ENCODE assay signal across 13 mouse cellular contexts in genomic region chr17:46063974-46064312, GRCm38 (mm10). TPM values are rescaled to one million over a fixed set of nuclear protein-coding genes. Genes with fewer than 3 reads are reported as not detected.
A peak's percentile ranks its signal among the peaks of the same experiment; 100 is the strongest.
DNase-seq lines count a peak whose midpoint lies in the region; ATAC-seq lines count a peak whose summit lies in the region.
"Had no signal": no experiment of that assay in that cellular context is flagged by ENCODE, and none has a peak within 500 bp of the region (broad histone marks: within the 10 kb centered on the region; RNA-seq: fewer than 3 reads in every experiment).

No protein-coding gene starts in this region.

- H3K9me3 ChIP-seq in heart, embryonic 16.5 days (replicated peaks; ENCODE audit: control insufficient read depth, low read length): no peaks in the 10 kb centered on the region
- H3K9me3 ChIP-seq in lung, embryonic 15.5 days: no peaks in the 10 kb centered on the region
- H3K9me3 ChIP-seq in embryonic facial prominence, embryonic 10.5 days: no peaks in the 10 kb centered on the region
- H3K9me3 ChIP-seq in forebrain, embryonic 13.5 days (replicated peaks): no peaks in the 10 kb centered on the region
- H3K9me3 ChIP-seq: limb, embryonic 15.5 days had no signal

- no peak for DNase-seq in heart, adult 9 months (ENCODE audit: low spot score in 2 of 2)
- DNase-seq in lung, adult 18-20 months: no peak
- no peak for DNase-seq in embryonic facial prominence, embryonic 10.5 days (ENCODE audit: low spot score)
- DNase-seq in thymus, postnatal 10 days (ENCODE audit: low spot score in 2 of 2): no peak
- no peak for DNase-seq in adrenal gland, postnatal 25 days
- DNase-seq: adrenal gland, postnatal 10 days; spleen, adult 18-20 months; thymus, adult 2 months had no signal

- ATAC-seq in heart, embryonic 16.5 days (replicated peaks; ENCODE audit: extremely low read depth, insufficient read depth, low FRiP score): no peak
- no peak for ATAC-seq in lung, embryonic 15.5 days (ENCODE audit: borderline replicate concordance, extremely low read depth, low FRiP score, low TSS enrichment)
- no peak for ATAC-seq in forebrain, embryonic 13.5 days

- H3K4me1 ChIP-seq in heart, embryonic 16.5 days (ENCODE audit: control insufficient read depth, insufficient read depth, low read length): peaks cover 12% of the 10 kb centered on the region
- H3K4me1 ChIP-seq in lung, embryonic 15.5 days: peaks cover 29% of the 10 kb centered on the region
- H3K4me1 ChIP-seq in embryonic facial prominence, embryonic 10.5 days: peaks cover 18% of the 10 kb centered on the region
- peaks cover 14% of the 10 kb centered on the region for H3K4me1 ChIP-seq in forebrain, embryonic 13.5 days

- 45% methylated on average over 6 of the region's 6 CpGs for WGBS in heart, embryonic 16.5 days
- WGBS in lung, embryonic 15.5 days: 41% methylated on average over 6 of the region's 6 CpGs
- WGBS in embryonic facial prominence, embryonic 10.5 days: 64% methylated on average over 6 of the region's 6 CpGs
- WGBS in forebrain, embryonic 13.5 days: 30% methylated on average over 6 of the region's 6 CpGs

- no peaks in the 10 kb centered on the region for H3K36me3 ChIP-seq in heart, embryonic 16.5 days (ENCODE audit: control insufficient read depth, insufficient read depth)
- no peaks in the 10 kb centered on the region for H3K36me3 ChIP-seq in lung, embryonic 15.5 days
- H3K36me3 ChIP-seq in embryonic facial prominence, embryonic 10.5 days (replicated peaks): no peaks in the 10 kb centered on the region
- H3K36me3 ChIP-seq in forebrain, embryonic 13.5 days (ENCODE audit: poor library complexity, severe bottlenecking): no peaks in the 10 kb centered on the region
- H3K36me3 ChIP-seq: limb, embryonic 15.5 days had no signal

- no peak overlapping the region for H3K4me3 ChIP-seq in heart, embryonic 16.5 days (ENCODE audit: low read length)
- H3K4me3 ChIP-seq in lung, embryonic 15.5 days: no peak overlapping the region
- H3K4me3 ChIP-seq in embryonic facial prominence, embryonic 10.5 days: peak overlapping the region; percentile 24; the same call in 1 of the 2 replicates
- H3K4me3 ChIP-seq in forebrain, embryonic 13.5 days: no peak overlapping the region
- H3K4me3 ChIP-seq: limb, embryonic 15.5 days had no signal

- H3K27me3 ChIP-seq in heart, embryonic 16.5 days (ENCODE audit: control insufficient read depth, insufficient read depth, low read length): no peaks in the 10 kb centered on the region; the same call in 1 of the 2 replicates
- no peaks in the 10 kb centered on the region for H3K27me3 ChIP-seq in lung, embryonic 15.5 days
- H3K27me3 ChIP-seq in embryonic facial prominence, embryonic 10.5 days (replicated peaks; ENCODE audit: low read depth, poor library complexity, severe bottlenecking): no peaks in the 10 kb centered on the region
- H3K27me3 ChIP-seq in forebrain, embryonic 13.5 days: no peaks in the 10 kb centered on the region
- H3K27me3 ChIP-seq: limb, embryonic 15.5 days had no signal

- H3K27ac ChIP-seq in heart, embryonic 16.5 days (ENCODE audit: low read length): no peak overlapping the region
- H3K27ac ChIP-seq in lung, embryonic 15.5 days: peak overlapping the region; percentile 69
- peak overlapping the region; percentile 76 for H3K27ac ChIP-seq in embryonic facial prominence, embryonic 10.5 days (replicated peaks)
- peak overlapping the region; percentile 48; the same call in 1 of the 2 replicates for H3K27ac ChIP-seq in forebrain, embryonic 13.5 days
- H3K27ac ChIP-seq: limb, embryonic 15.5 days; macrophage had no signal

- H3K9ac ChIP-seq in heart, embryonic 16.5 days (ENCODE audit: low read length): no peak overlapping the region
- no peak overlapping the region for H3K9ac ChIP-seq in lung, embryonic 15.5 days
- no peak overlapping the region for H3K9ac ChIP-seq in forebrain, embryonic 13.5 days
- H3K9ac ChIP-seq: limb, embryonic 15.5 days had no signal

- H3K4me2 ChIP-seq in heart, embryonic 16.5 days (ENCODE audit: low read depth, low read length): 0 out of 2 replicates have a peak overlapping the region, but pooled peaks have one; percentile 22
- peak overlapping the region; percentile 34; the same call in 1 of the 2 replicates for H3K4me2 ChIP-seq in lung, embryonic 15.5 days
- peak overlapping the region; percentile 14; the same call in 1 of the 2 replicates for H3K4me2 ChIP-seq in forebrain, embryonic 13.5 days

RNA-seq across cellular contexts. Expression of gene Vegfa, which starts 31.8 kb away (rescaled TPM):
- 6.4 TPM in 2 replicates for polyA plus RNA-seq in heart, embryonic 16.5 days (2015; fragmentation: Nextera tagmentation; extraction: Ambion mirVana)
- polyA plus RNA-seq in lung, embryonic 15.5 days (2015; fragmentation: Nextera tagmentation; extraction: Ambion mirVana): 5.1 and 6.2 TPM in 2 replicates
- polyA plus RNA-seq in embryonic facial prominence, embryonic 10.5 days (2016; fragmentation: Nextera tagmentation; extraction: Ambion mirVana): 2.1 and 2.3 TPM in 2 replicates
- polyA plus RNA-seq in forebrain, embryonic 13.5 days (2015; fragmentation: Nextera tagmentation; extraction: Ambion mirVana): 2.7 and 3.7 TPM in 2 replicates
- total RNA-seq in adrenal gland, postnatal 25 days (2021): 429 and 459 TPM in 2 replicates

RNA-seq across cellular contexts. Expression of gene Mrps18a, which starts 46.8 kb away (rescaled TPM):
- polyA plus RNA-seq in heart, embryonic 16.5 days (2015; fragmentation: Nextera tagmentation; extraction: Ambion mirVana): 129 and 137 TPM in 2 replicates
- polyA plus RNA-seq in lung, embryonic 15.5 days (2015; fragmentation: Nextera tagmentation; extraction: Ambion mirVana): 143 TPM in 2 replicates
- 152 and 154 TPM in 2 replicates for polyA plus RNA-seq in embryonic facial prominence, embryonic 10.5 days (2016; fragmentation: Nextera tagmentation; extraction: Ambion mirVana)
- 136 and 137 TPM in 2 replicates for polyA plus RNA-seq in forebrain, embryonic 13.5 days (2015; fragmentation: Nextera tagmentation; extraction: Ambion mirVana)
- 107 and 108 TPM in 2 replicates for total RNA-seq in adrenal gland, postnatal 25 days (2021)
